Mouse (Mus musculus): ENCODE measurements at regions not wholly inside any gene's neighbourhood (a gene's known extent, or its start where the extent isn't known, plus 50 kb on each side); places are given as distances from the start of the nearest gene placed in this dataset.

GRCm38 (mm10) chr5:91880231-91880630 is 82.6 kb downstream of the Rchy1 start:
- TF ChIP-seq ZNF384 (IDR thresholded peaks at IDR 0.05; ENCODE audit: low read depth, low read length) (no peak), HCFC1 (IDR thresholded peaks at IDR 0.05; ENCODE audit: borderline replicate concordance, insufficient read depth, low read length) (no peak), ZC3H11A (IDR thresholded peaks at IDR 0.05; ENCODE audit: borderline replicate concordance, low read depth, low read length) (no peak), MAFK (IDR thresholded peaks at IDR 0.05; ENCODE audit: insufficient read depth, low read depth, low read length) (no peak)
